Mouse (Mus musculus): ENCODE results near the gene Nudt14. TPM values are rescaled to one million over a fixed set of nuclear protein-coding genes. Genes with fewer than 3 reads are reported as not detected.
A peak's percentile ranks its signal among the peaks of the same experiment; 100 is the strongest.

Nudt14 gene
- polyA plus RNA-seq, 1 experiment from 2014 or later = 21.7 TPM

- H3K4me1 ChIP-seq = no peaks in the 10 kb centered on the region
- no peak overlapping the region for H3K4me3 ChIP-seq
- no peak overlapping the region for H3K27ac ChIP-seq
- H3K4me2 ChIP-seq = no peak overlapping the region
- H3K9me3 ChIP-seq (replicated peaks) = no peaks in the 10 kb centered on the region
- H3K36me3 ChIP-seq = peaks cover 99% of the 10 kb centered on the region
- no peaks in the 10 kb centered on the region for H3K27me3 ChIP-seq (replicated peaks)
- WGBS (ENCODE audit: insufficient replicate concordance) = 86% methylated on average over 13 of the region's 13 CpGs
- no peak overlapping the region for H3K9ac ChIP-seq
- ATAC-seq = no peak
Observed at GRCm38 (mm10) chr12:112965783-112966182, 23.9 kb upstream of the Nudt14 start.

- WGBS (ENCODE audit: insufficient replicate concordance) = 77% methylated on average over 5 of the region's 5 CpGs
- Histone ChIP-seq H3K4me2 (no peak overlapping the region), H3K9me3 (replicated peaks) (no peaks in the 10 kb centered on the region), H3K27ac (no peak overlapping the region), H3K27me3 (replicated peaks) (no peaks in the 10 kb centered on the region), H3K36me3 (peaks cover 83% of the 10 kb centered on the region), H3K4me1 (no peaks in the 10 kb centered on the region), H3K4me3 (no peak overlapping the region), H3K9ac (no peak overlapping the region)
- no peak for ATAC-seq
Observed at GRCm38 (mm10) chr12:112961872-112962271, 19.9 kb upstream of the Nudt14 start.

GRCm38 (mm10) chr12:112961428-112961827 lies 19.5 kb upstream of the Nudt14 start:
- Histone ChIP-seq H3K27ac (no peak overlapping the region), H3K36me3 (peaks cover 79% of the 10 kb centered on the region), H3K9ac (no peak overlapping the region), H3K4me1 (no peaks in the 10 kb centered on the region), H3K9me3 (replicated peaks) (no peaks in the 10 kb centered on the region), H3K27me3 (replicated peaks) (no peaks in the 10 kb centered on the region), H3K4me3 (no peak overlapping the region), H3K4me2 (no peak overlapping the region)
- WGBS (ENCODE audit: insufficient replicate concordance) = 88% methylated on average over 7 of the region's 7 CpGs
- no peak for ATAC-seq

- H3K4me2 ChIP-seq = no peak overlapping the region
- H3K4me1 ChIP-seq = peaks cover 3% of the 10 kb centered on the region; the same call in 1 of the 2 replicates
- 0 out of 2 replicates have a peak overlapping the region, but pooled peaks have one; percentile 12 for H3K27ac ChIP-seq
- H3K9me3 ChIP-seq (replicated peaks) = no peaks in the 10 kb centered on the region
- H3K27me3 ChIP-seq (replicated peaks) = no peaks in the 10 kb centered on the region
- H3K4me3 ChIP-seq = no peak overlapping the region
- H3K9ac ChIP-seq = no peak overlapping the region
- peaks cover 58% of the 10 kb centered on the region for H3K36me3 ChIP-seq
- WGBS (ENCODE audit: insufficient replicate concordance) = 75% methylated on average over 8 of the region's 8 CpGs
- no peak for ATAC-seq
Observed at GRCm38 (mm10) chr12:112959421-112959820, 17.5 kb upstream of the Nudt14 start.

GRCm38 (mm10) chr12:112958303-112958702 lies 16.4 kb upstream of the Nudt14 start:
- H3K9me3 ChIP-seq (replicated peaks) = no peaks in the 10 kb centered on the region
- H3K4me1 ChIP-seq = peaks cover 3% of the 10 kb centered on the region; the same call in 1 of the 2 replicates
- H3K4me3 ChIP-seq = no peak overlapping the region
- no peak overlapping the region for H3K9ac ChIP-seq
- H3K36me3 ChIP-seq = peaks cover 47% of the 10 kb centered on the region
- no peak overlapping the region for H3K27ac ChIP-seq
- WGBS (ENCODE audit: insufficient replicate concordance) = 36% methylated on average over 4 of the region's 4 CpGs
- no peak for ATAC-seq
- H3K4me2 ChIP-seq = no peak overlapping the region
- H3K27me3 ChIP-seq (replicated peaks) = no peaks in the 10 kb centered on the region

GRCm38 (mm10) chr12:112955800-112956199 lies 13.9 kb upstream of the Nudt14 start:
- Histone ChIP-seq H3K4me3 (no peak overlapping the region), H3K4me2 (no peak overlapping the region), H3K27me3 (replicated peaks) (peaks cover 20% of the 10 kb centered on the region), H3K36me3 (peaks cover 22% of the 10 kb centered on the region), H3K27ac (no peak overlapping the region), H3K9me3 (replicated peaks) (no peaks in the 10 kb centered on the region), H3K4me1 (peaks cover 24% of the 10 kb centered on the region), H3K9ac (no peak overlapping the region)
- ATAC-seq = peak; percentile 67
- WGBS (ENCODE audit: insufficient replicate concordance) = 38% methylated on average over 4 of the region's 4 CpGs

- Histone ChIP-seq H3K4me1 (peaks cover 36% of the 10 kb centered on the region), H3K27ac (no peak overlapping the region), H3K36me3 (no peaks in the 10 kb centered on the region), H3K27me3 (replicated peaks) (peaks cover 47% of the 10 kb centered on the region), H3K4me3 (no peak overlapping the region), H3K9me3 (replicated peaks) (no peaks in the 10 kb centered on the region), H3K9ac (no peak overlapping the region), H3K4me2 (no peak overlapping the region)
- WGBS (ENCODE audit: insufficient replicate concordance) = 23% methylated on average over 3 of the region's 3 CpGs
- ATAC-seq = no peak
Observed at GRCm38 (mm10) chr12:112952926-112953565, 11.1 kb upstream of the Nudt14 start.

GRCm38 (mm10) chr12:112952433-112952832 lies 10.5 kb upstream of the Nudt14 start:
- Histone ChIP-seq H3K4me2 (no peak overlapping the region), H3K4me1 (peaks cover 36% of the 10 kb centered on the region), H3K36me3 (no peaks in the 10 kb centered on the region), H3K27me3 (replicated peaks) (peaks cover 53% of the 10 kb centered on the region), H3K27ac (no peak overlapping the region), H3K9me3 (replicated peaks) (no peaks in the 10 kb centered on the region), H3K9ac (no peak overlapping the region), H3K4me3 (no peak overlapping the region)
- ATAC-seq = no peak
- 20% methylated on average over 8 of the region's 8 CpGs for WGBS (ENCODE audit: insufficient replicate concordance)

- Histone ChIP-seq H3K9me3 (replicated peaks) (no peaks in the 10 kb centered on the region), H3K27ac (no peak overlapping the region), H3K4me3 (no peak overlapping the region; the same call in 1 of the 2 replicates), H3K9ac (no peak overlapping the region), H3K36me3 (no peaks in the 10 kb centered on the region), H3K4me2 (0 out of 2 replicates have a peak overlapping the region, but pooled peaks have one; percentile 94), H3K4me1 (peaks cover 36% of the 10 kb centered on the region), H3K27me3 (replicated peaks) (peaks cover 61% of the 10 kb centered on the region)
- 15% methylated on average over 7 of the region's 7 CpGs for WGBS (ENCODE audit: insufficient replicate concordance)
- ATAC-seq = no peak
Observed at GRCm38 (mm10) chr12:112951150-112951842, 9.4 kb upstream of the Nudt14 start.

- Histone ChIP-seq H3K4me2 (peak overlapping the region; percentile 94), H3K9ac (no peak overlapping the region), H3K36me3 (no peaks in the 10 kb centered on the region), H3K27me3 (replicated peaks) (peaks cover 63% of the 10 kb centered on the region), H3K27ac (no peak overlapping the region), H3K4me1 (peaks cover 34% of the 10 kb centered on the region), H3K9me3 (replicated peaks) (no peaks in the 10 kb centered on the region), H3K4me3 (peak overlapping the region; percentile 60)
- WGBS (ENCODE audit: insufficient replicate concordance) = 6% methylated on average over 6 of the region's 6 CpGs
- ATAC-seq = no peak
Observed at GRCm38 (mm10) chr12:112950761-112951129, 8.8 kb upstream of the Nudt14 start.

GRCm38 (mm10) chr12:112950040-112950760 lies 8.3 kb upstream of the Nudt14 start:
- Histone ChIP-seq H3K9me3 (replicated peaks) (no peaks in the 10 kb centered on the region), H3K9ac (peak overlapping the region; percentile 59), H3K4me3 (peak overlapping the region; percentile 60), H3K27me3 (replicated peaks) (peaks cover 67% of the 10 kb centered on the region), H3K27ac (peak overlapping the region; percentile 37; the same call in 1 of the 2 replicates), H3K4me1 (peaks cover 33% of the 10 kb centered on the region), H3K4me2 (peak overlapping the region; percentile 94), H3K36me3 (no peaks in the 10 kb centered on the region)
- peak; percentile 78 for ATAC-seq
- under 1% methylated on average over 58 of the region's 58 CpGs for WGBS (ENCODE audit: insufficient replicate concordance)

GRCm38 (mm10) chr12:112947307-112947706 lies 5.4 kb upstream of the Nudt14 start:
- Histone ChIP-seq H3K4me1 (peaks cover 28% of the 10 kb centered on the region), H3K27ac (no peak overlapping the region), H3K4me2 (no peak overlapping the region), H3K36me3 (no peaks in the 10 kb centered on the region), H3K9me3 (replicated peaks) (no peaks in the 10 kb centered on the region), H3K9ac (no peak overlapping the region), H3K27me3 (replicated peaks) (peaks cover 69% of the 10 kb centered on the region), H3K4me3 (no peak overlapping the region)
- no peak for ATAC-seq
- WGBS (ENCODE audit: insufficient replicate concordance) = 24% methylated on average over 4 of the region's 4 CpGs

Measured in liver, embryonic 12.5 days (tissue).